Mouse (Mus musculus) bone marrow macrophage, adult 2 months (primary cell): ENCODE results near the gene Frem2. TPM values are rescaled to one million over a fixed set of nuclear protein-coding genes. Genes with fewer than 3 reads are reported as not detected.

Experiments
- H3K27ac ChIP-seq: 2 replicates; pipeline ENCODE4 v1.5.1; 2012; ENCODE audit warnings: low read depth, low read length; ENCODE audit not compliant: insufficient read depth
- H3K4me1 ChIP-seq: 2 replicates; pipeline ENCODE4 v1.6.1; 2012; ENCODE audit warnings: low read length; ENCODE audit not compliant: control insufficient read depth, insufficient read depth
- H3K4me3 ChIP-seq: 2 replicates; pipeline ENCODE4 v1.5.1; 2012; ENCODE audit warnings: mild to moderate bottlenecking, low read length, moderate library complexity; ENCODE audit not compliant: insufficient read depth
- CTCF ChIP-seq: IDR thresholded peaks from 2 replicates; pipeline ENCODE4 v1.5.1; 2012; ENCODE audit warnings: low read depth, mild to moderate bottlenecking, low read length, moderate library complexity
- POLR2A ChIP-seq: IDR thresholded peaks from 2 replicates; pipeline ENCODE4 v1.6.1; 2012; ENCODE audit warnings: mild to moderate bottlenecking, low read depth, low read length, borderline replicate concordance
- polyA plus RNA-seq: library from polyadenylated mRNA; stranded (reverse); fragments of >200 nt; gene quantifications from 2 replicates; pipeline ENCODE4 v1.2.4, GENCODE M21; 2012; ENCODE audit not compliant: missing spikeins, insufficient read depth, insufficient read length

Gene Frem2
- polyA plus RNA-seq, 1 experiment: not detected

DNA sequence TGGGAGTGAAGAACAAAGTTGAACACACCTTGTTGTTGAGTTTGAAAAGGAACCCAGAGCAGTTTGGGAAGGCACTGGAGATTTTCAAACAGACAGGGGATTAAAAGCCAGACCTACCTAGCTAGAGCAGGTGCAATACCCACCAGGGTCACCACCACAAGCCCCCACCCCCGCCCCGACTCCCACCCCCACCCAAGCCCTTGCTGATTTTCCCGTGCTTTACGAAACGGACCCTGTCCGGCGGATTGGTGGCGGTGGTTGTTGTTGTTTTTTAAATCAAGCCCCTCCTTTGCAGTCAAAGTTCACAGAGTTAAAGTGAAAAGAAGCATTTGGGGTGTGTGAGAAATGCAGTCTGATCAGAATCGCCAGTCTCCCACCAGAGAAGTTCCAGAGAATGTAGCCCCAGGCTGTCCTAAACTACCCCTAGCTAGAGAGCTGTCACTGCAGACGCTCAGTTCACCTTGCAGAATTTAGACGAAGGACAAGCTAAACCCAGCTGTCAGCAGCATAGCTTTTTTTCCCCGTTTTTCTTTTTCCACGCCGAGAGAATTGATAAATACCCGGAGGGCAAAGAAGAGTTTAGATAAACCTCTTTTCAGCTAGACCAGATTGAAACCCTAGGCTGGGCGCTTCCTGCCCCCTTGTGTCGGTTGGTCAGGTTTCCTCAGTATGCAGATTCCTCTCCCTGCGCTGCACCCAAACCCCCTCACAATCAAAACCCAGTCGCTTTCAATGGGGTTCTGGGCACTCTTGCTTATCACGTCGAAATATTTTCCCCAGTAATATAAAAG lies 784 bp upstream of the Frem2 start:
- Histone ChIP-seq H3K27ac (no peak overlapping the region), H3K4me3 (no peak overlapping the region), H3K4me1 (no peaks in the 10 kb centered on the region)
- TF ChIP-seq POLR2A (no peak), CTCF (no peak)

DNA sequence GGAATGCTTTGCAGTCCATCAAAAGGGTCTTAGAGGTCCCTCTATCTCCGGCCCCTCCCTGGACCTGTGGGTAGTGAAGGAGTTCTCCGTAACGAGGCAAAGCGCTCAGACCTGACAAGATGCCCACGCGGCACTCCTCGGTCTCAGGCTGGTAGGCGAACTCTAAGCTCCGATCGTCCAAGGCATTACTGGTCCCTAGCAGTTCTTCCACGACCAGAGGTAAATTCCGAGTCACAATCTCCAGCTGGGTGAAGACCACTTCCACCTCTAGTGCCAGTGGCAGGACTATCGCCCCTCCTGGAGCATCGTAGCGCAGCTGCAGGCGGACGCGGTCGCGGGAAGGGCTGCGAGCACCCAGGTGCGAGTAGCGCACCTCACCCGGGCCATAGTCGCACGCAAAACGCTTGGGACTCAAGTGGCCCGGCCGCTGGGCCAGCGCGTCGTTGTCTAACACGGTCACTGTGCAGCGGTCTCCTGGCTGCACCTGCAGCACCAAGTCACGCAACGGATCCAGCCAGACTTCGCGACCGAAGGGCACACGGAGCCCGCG lies 752 bp downstream of the Frem2 start:
- H3K27ac ChIP-seq: no peak overlapping the region
- TF ChIP-seq CTCF: no peak
- TF ChIP-seq POLR2A: no peak
- no peaks in the 10 kb centered on the region for H3K4me1 ChIP-seq
- H3K4me3 ChIP-seq: no peak overlapping the region

DNA sequence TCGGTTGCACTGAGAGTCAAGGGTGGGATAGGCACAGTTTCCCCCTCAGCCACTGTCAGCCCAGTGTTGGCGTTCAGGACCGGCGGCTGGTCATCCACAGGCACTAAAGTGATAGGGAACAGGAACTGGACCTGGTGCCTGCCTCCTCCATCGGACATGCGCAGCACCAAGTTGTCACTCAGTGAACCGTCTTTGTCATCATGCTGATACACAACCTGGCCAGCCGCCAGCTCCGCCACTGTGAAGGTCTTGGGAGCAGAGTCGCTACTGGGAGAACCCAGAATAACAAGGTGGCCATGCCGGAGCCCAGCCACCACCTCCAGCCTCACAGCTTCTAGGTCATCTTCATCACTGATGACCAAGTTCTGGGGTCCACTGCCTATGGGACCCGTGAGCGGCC lies 1.8 kb downstream of the Frem2 start:
- Histone ChIP-seq H3K4me3 (no peak overlapping the region), H3K27ac (no peak overlapping the region), H3K4me1 (no peaks in the 10 kb centered on the region)
- no peak for TF ChIP-seq POLR2A
- TF ChIP-seq CTCF: no peak

DNA sequence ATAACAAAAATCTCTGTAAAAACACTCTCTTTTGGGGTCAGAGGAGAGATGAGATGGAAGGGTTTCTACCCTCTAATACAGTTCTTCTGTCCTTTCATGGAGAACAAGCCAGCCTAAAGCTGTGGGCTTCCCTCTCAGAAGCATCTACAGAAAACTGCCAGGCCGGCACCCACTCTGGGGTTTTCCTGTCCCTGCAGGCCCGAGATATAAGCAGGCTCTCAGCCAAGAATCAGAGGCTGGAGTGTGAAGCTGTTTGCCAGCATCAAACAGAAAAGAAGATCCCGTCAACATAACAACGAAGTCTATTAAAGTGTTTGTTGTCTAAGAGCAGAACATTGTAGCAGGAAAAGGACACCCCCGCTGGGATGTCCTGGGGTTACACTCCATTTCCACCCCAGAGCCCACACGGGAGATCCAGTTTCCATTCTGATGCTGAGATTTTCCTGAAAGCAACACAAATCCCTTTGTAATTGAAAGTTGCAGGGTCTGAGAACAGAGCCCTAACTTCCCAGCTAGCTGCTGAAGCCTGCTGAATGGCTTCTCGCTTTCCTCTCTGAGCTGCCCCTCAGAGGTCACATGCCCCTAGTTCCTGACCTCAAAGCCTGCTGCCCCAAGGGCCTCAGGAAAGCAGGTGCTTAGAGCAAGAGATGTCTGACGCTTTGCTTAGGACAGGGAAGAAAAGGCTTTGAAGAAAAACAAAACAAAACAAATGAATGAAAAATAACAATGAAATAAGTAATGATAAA lies 7.0 kb downstream of the Frem2 start:
- no peaks in the 10 kb centered on the region for H3K4me1 ChIP-seq
- H3K27ac ChIP-seq: no peak overlapping the region
- no peak for TF ChIP-seq POLR2A
- TF ChIP-seq CTCF: no peak
- H3K4me3 ChIP-seq: no peak overlapping the region

DNA sequence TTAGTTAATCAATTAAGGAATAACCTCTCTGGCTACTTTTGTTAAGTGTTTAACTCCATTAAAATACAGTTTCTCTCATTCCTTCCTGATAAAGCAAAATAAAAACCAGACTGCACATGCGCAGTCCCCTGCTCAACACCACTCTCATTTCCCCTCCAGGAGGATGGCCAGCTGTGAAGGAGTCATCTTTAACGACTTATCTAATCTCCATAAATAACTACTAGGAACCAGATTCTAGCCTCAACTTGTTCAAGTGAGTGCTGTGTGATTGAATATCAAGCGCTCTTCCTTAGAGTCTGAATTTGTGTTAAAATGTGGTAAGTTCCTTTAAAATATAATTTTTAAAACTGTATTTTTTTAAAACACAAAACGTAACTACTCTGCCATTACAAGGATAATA lies 7.7 kb downstream of the Frem2 start:
- no peak for TF ChIP-seq CTCF
- TF ChIP-seq POLR2A: no peak
- no peaks in the 10 kb centered on the region for H3K4me1 ChIP-seq
- H3K27ac ChIP-seq: no peak overlapping the region
- no peak overlapping the region for H3K4me3 ChIP-seq

DNA sequence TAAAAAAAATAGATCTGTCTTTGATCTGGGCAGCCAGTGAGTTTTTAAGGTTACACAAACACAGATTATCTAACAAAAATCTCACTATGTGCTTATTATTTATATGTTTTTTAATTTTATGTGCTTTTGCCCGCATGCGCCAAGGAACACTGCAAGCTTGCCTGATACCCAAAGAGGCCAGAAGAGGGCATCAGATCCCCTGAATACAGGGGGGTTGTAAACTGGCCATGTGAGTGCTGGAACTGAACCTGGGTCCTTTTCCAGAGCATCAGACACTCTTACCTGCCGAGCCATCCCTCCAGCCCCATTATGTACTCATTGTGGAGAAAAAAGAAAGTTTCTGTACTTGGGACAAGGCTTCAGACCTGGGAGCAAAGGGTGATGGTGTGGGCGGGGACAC lies 8.3 kb downstream of the Frem2 start:
- TF ChIP-seq POLR2A (no peak), CTCF (no peak)
- Histone ChIP-seq H3K4me3 (no peak overlapping the region), H3K27ac (no peak overlapping the region), H3K4me1 (no peaks in the 10 kb centered on the region)

DNA sequence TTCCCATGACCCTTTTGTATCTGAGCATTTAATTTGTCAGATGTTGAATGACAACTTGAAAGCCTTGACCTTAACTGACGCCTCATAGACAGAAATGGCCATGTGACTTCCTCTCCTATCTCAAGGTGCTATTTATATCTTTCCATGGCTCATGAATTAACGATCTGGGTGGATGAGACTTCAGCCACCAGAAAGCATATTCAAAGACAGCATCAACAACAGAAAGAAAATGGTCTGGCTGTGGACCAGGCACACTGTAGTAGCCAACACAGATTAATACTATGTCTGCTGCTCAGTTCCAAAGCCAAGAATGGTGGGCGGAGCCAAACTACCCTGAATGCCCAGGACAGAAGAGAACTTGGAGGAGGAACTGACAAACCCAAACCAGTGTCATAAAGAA lies 21.2 kb downstream of the Frem2 start:
- no peaks in the 10 kb centered on the region for H3K4me1 ChIP-seq
- H3K4me3 ChIP-seq: no peak overlapping the region
- TF ChIP-seq POLR2A: no peak
- TF ChIP-seq CTCF: no peak
- no peak overlapping the region for H3K27ac ChIP-seq

DNA sequence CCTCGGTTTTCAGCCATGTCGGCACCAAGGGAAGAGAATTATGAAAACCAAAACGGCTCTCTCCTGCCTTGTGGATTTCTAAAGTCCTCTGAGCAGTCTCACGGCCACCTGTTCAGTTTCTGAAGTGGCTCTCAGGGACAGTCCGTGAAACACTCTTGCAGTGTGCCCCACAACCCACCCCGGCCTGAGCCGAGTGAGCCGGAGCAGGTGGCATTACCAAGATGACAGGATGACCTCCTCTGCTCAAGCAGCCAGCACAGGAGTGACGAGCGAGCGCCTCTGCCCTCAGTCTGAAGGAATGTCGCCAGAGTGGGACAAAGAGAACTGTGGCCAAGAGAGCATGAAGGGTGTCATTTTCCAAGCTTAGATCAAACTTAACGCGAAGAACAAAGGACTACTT lies 26.0 kb downstream of the Frem2 start:
- H3K4me3 ChIP-seq: no peak overlapping the region
- H3K27ac ChIP-seq: no peak overlapping the region
- H3K4me1 ChIP-seq: no peaks in the 10 kb centered on the region
- TF ChIP-seq POLR2A: no peak
- no peak for TF ChIP-seq CTCF

DNA sequence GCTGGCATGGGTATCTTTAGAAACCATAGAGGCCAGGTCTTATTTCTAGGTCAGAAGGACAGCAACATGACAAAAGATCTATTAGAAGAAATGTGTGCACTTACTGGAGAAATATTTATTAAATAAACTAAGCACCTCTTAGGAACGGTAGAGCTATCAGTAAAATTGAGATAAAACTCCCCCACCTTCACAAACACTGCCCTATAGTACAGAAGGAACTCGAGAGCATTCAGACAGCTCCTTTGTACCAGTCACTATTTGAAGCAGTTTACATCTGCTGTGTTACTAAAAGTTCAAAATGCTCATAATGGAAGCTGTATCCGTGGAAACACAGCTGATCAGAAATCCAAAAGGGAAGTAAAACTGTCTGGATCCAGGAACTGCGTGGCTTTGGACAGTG lies 26.5 kb downstream of the Frem2 start:
- H3K4me1 ChIP-seq: no peaks in the 10 kb centered on the region
- TF ChIP-seq CTCF: no peak
- TF ChIP-seq POLR2A: no peak
- H3K4me3 ChIP-seq: no peak overlapping the region
- H3K27ac ChIP-seq: no peak overlapping the region

DNA sequence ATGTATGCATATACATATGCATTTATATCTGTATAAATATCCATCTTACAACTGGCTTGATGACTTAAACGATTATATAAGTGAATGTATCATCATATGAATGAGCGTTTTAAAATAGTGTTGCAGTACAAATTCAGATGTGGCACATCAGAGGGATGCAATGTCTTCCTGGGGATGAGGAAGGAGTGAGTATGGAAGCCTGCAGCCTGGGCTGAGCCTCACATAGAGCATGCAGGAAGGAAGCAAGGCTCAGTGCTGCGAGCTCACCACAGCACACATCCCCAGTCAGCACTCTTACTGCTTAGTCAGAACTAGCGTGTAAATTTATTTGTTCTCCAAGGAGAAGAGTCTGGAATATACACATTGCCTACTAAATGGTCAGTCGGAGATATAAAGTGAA lies 27.2 kb downstream of the Frem2 start:
- no peak for TF ChIP-seq CTCF
- no peak for TF ChIP-seq POLR2A
- Histone ChIP-seq H3K27ac (no peak overlapping the region), H3K4me1 (no peaks in the 10 kb centered on the region), H3K4me3 (no peak overlapping the region)
